ENCODE assay signal across 24 mouse cellular contexts in genomic region chr7:125024944-125025343, GRCm38 (mm10).
"Had no signal": no experiment of that assay in that cellular context is flagged by ENCODE, and none has a peak within 500 bp of the region (broad histone marks: within the 10 kb centered on the region; RNA-seq: fewer than 3 reads in every experiment).

No protein-coding gene starts in this region.

- H3K4me2 ChIP-seq: limb, embryonic 13.5 days; liver, embryonic 12.5 days; liver, embryonic 15.5 days; lung, embryonic 15.5 days; midbrain, embryonic 13.5 days; neural tube, embryonic 13.5 days had no signal

- H3K4me3 ChIP-seq: limb, embryonic 10.5 days; limb, embryonic 13.5 days; liver, embryonic 12.5 days; liver, embryonic 15.5 days; lung, embryonic 15.5 days; megakaryocyte, embryonic 14.5 days; midbrain, embryonic 10.5 days; midbrain, embryonic 13.5 days; myocyte; neural tube, embryonic 13.5 days had no signal

- DNase-seq: kidney, adult 2 months; kidney, postnatal 25 days; liver; lung, adult 18-20 months; lung, postnatal 10 days; lung, postnatal 36 days; right cerebral cortex, adult 18-20 months; right cerebral cortex, postnatal 14 days; right cerebral cortex, postnatal 4 days; thymus, adult 2 months; thymus, postnatal 25 days had no signal

- ATAC-seq: liver, embryonic 12.5 days; midbrain, embryonic 13.5 days; midbrain, embryonic 16.5 days had no signal

- H3K4me1 ChIP-seq: limb, embryonic 10.5 days; limb, embryonic 13.5 days; liver, embryonic 12.5 days; liver, embryonic 15.5 days; lung, embryonic 15.5 days; megakaryocyte, embryonic 14.5 days; midbrain, embryonic 10.5 days; midbrain, embryonic 13.5 days; neural tube, embryonic 13.5 days had no signal

- H3K9ac ChIP-seq: limb, embryonic 13.5 days; liver, embryonic 12.5 days; liver, embryonic 15.5 days; lung, embryonic 15.5 days; midbrain, embryonic 13.5 days; neural tube, embryonic 13.5 days had no signal

- H3K36me3 ChIP-seq: limb, embryonic 10.5 days; limb, embryonic 13.5 days; liver, embryonic 12.5 days; liver, embryonic 15.5 days; lung, embryonic 15.5 days; midbrain, embryonic 10.5 days; midbrain, embryonic 13.5 days; neural tube, embryonic 13.5 days had no signal

- H3K9me3 ChIP-seq: limb, embryonic 10.5 days; lung, embryonic 15.5 days; midbrain, embryonic 10.5 days; midbrain, embryonic 13.5 days; neural tube, embryonic 13.5 days had no signal

- H3K27me3 ChIP-seq: limb, embryonic 13.5 days; liver, embryonic 12.5 days; liver, embryonic 15.5 days; lung, embryonic 15.5 days; megakaryocyte, embryonic 14.5 days; midbrain, embryonic 13.5 days; neural tube, embryonic 13.5 days had no signal

- H3K27ac ChIP-seq: kidney, postnatal 0 days; limb, embryonic 10.5 days; limb, embryonic 13.5 days; liver, embryonic 12.5 days; liver, embryonic 15.5 days; lung, embryonic 15.5 days; midbrain, embryonic 10.5 days; midbrain, embryonic 13.5 days; neural tube, embryonic 13.5 days; stomach, postnatal 0 days had no signal
